Mouse (Mus musculus): ENCODE data around the gene Wfdc18. TPM values are rescaled to one million over a fixed set of nuclear protein-coding genes. Genes with fewer than 3 reads are reported as not detected.

Wfdc18 gene
- polyA plus RNA-seq, 1 experiment from 2014 or later = not detected

GRCm38 (mm10) chr11:83737109-83737558, 28.3 kb downstream of the Wfdc18 start:
- Histone ChIP-seq H3K4me1 (replicated peaks; ENCODE audit: control insufficient read depth, insufficient read depth, low read length) (no peaks in the 10 kb centered on the region), H3K9ac (ENCODE audit: low read depth, low read length) (no peak overlapping the region), H3K27ac (ENCODE audit: low read depth, low read length) (no peak overlapping the region), H3K9me3 (ENCODE audit: control insufficient read depth, low read length) (no peaks in the 10 kb centered on the region), H3K4me3 (ENCODE audit: low read depth, low read length) (no peak overlapping the region), H3K27me3 (replicated peaks; ENCODE audit: control insufficient read depth, insufficient read depth, low read length) (no peaks in the 10 kb centered on the region), H3K4me2 (no peak overlapping the region), H3K36me3 (ENCODE audit: control insufficient read depth, insufficient read depth, low read length) (no peaks in the 10 kb centered on the region)
- ATAC-seq (replicated peaks; ENCODE audit: low FRiP score) (no peak), DNase-seq (ENCODE audit: low spot score) (no peak)
- 54% methylated on average over 3 of the region's 3 CpGs for WGBS

- DNase-seq (ENCODE audit: low spot score) (peak; percentile 41), ATAC-seq (replicated peaks; ENCODE audit: low FRiP score) (no peak)
- Histone ChIP-seq H3K36me3 (ENCODE audit: control insufficient read depth, insufficient read depth, low read length) (no peaks in the 10 kb centered on the region), H3K9ac (ENCODE audit: low read depth, low read length) (no peak overlapping the region), H3K4me1 (replicated peaks; ENCODE audit: control insufficient read depth, insufficient read depth, low read length) (no peaks in the 10 kb centered on the region), H3K27me3 (replicated peaks; ENCODE audit: control insufficient read depth, insufficient read depth, low read length) (no peaks in the 10 kb centered on the region), H3K4me2 (no peak overlapping the region), H3K4me3 (ENCODE audit: low read depth, low read length) (no peak overlapping the region), H3K9me3 (ENCODE audit: control insufficient read depth, low read length) (no peaks in the 10 kb centered on the region), H3K27ac (ENCODE audit: low read depth, low read length) (no peak overlapping the region)
- 18% methylated on average over 5 of the region's 5 CpGs for WGBS
Measured at GRCm38 (mm10) chr11:83739241-83739640, 30.4 kb downstream of the Wfdc18 start.

GRCm38 (mm10) chr11:83740443-83740991, 31.7 kb downstream of the Wfdc18 start:
- no peak overlapping the region for H3K9ac ChIP-seq (ENCODE audit: low read depth, low read length)
- no peak overlapping the region for H3K27ac ChIP-seq (ENCODE audit: low read depth, low read length)
- no peak overlapping the region for H3K4me2 ChIP-seq
- no peak overlapping the region for H3K4me3 ChIP-seq (ENCODE audit: low read depth, low read length)
- H3K36me3 ChIP-seq (ENCODE audit: control insufficient read depth, insufficient read depth, low read length) = no peaks in the 10 kb centered on the region
- DNase-seq (ENCODE audit: low spot score) (no peak), ATAC-seq (replicated peaks; ENCODE audit: low FRiP score) (no peak)
- H3K9me3 ChIP-seq (ENCODE audit: control insufficient read depth, low read length) = no peaks in the 10 kb centered on the region
- WGBS = 68% methylated on average over 4 of the region's 4 CpGs
- no peaks in the 10 kb centered on the region for H3K4me1 ChIP-seq (replicated peaks; ENCODE audit: control insufficient read depth, insufficient read depth, low read length)
- H3K27me3 ChIP-seq (replicated peaks; ENCODE audit: control insufficient read depth, insufficient read depth, low read length) = no peaks in the 10 kb centered on the region; the same call in 1 of the 2 replicates

- no peaks in the 10 kb centered on the region for H3K36me3 ChIP-seq (ENCODE audit: control insufficient read depth, insufficient read depth, low read length)
- no peak overlapping the region for H3K4me2 ChIP-seq
- no peak overlapping the region for H3K27ac ChIP-seq (ENCODE audit: low read depth, low read length)
- WGBS = 54% methylated on average over 5 of the region's 5 CpGs
- ATAC-seq (replicated peaks; ENCODE audit: low FRiP score) (no peak), DNase-seq (ENCODE audit: low spot score) (no peak)
- H3K4me1 ChIP-seq (replicated peaks; ENCODE audit: control insufficient read depth, insufficient read depth, low read length) = no peaks in the 10 kb centered on the region
- no peak overlapping the region for H3K9ac ChIP-seq (ENCODE audit: low read depth, low read length)
- H3K9me3 ChIP-seq (ENCODE audit: control insufficient read depth, low read length) = no peaks in the 10 kb centered on the region
- H3K4me3 ChIP-seq (ENCODE audit: low read depth, low read length) = no peak overlapping the region
- H3K27me3 ChIP-seq (replicated peaks; ENCODE audit: control insufficient read depth, insufficient read depth, low read length) = peaks cover 4% of the 10 kb centered on the region
Measured at GRCm38 (mm10) chr11:83741841-83742240, 33.0 kb downstream of the Wfdc18 start.

- H3K4me1 ChIP-seq (replicated peaks; ENCODE audit: control insufficient read depth, insufficient read depth, low read length) = no peaks in the 10 kb centered on the region
- ATAC-seq (replicated peaks; ENCODE audit: low FRiP score) (no peak), DNase-seq (ENCODE audit: low spot score) (no peak)
- H3K9ac ChIP-seq (ENCODE audit: low read depth, low read length) = no peak overlapping the region
- H3K27ac ChIP-seq (ENCODE audit: low read depth, low read length) = no peak overlapping the region
- no peaks in the 10 kb centered on the region for H3K36me3 ChIP-seq (ENCODE audit: control insufficient read depth, insufficient read depth, low read length)
- H3K27me3 ChIP-seq (replicated peaks; ENCODE audit: control insufficient read depth, insufficient read depth, low read length) = peaks cover 4% of the 10 kb centered on the region
- WGBS = 70% methylated on average over 9 of the region's 9 CpGs
- H3K4me2 ChIP-seq = no peak overlapping the region
- no peaks in the 10 kb centered on the region for H3K9me3 ChIP-seq (ENCODE audit: control insufficient read depth, low read length)
- no peak overlapping the region for H3K4me3 ChIP-seq (ENCODE audit: low read depth, low read length)
Measured at GRCm38 (mm10) chr11:83742731-83743355, 34.0 kb downstream of the Wfdc18 start.

- Histone ChIP-seq H3K4me3 (ENCODE audit: low read depth, low read length) (no peak overlapping the region), H3K27me3 (replicated peaks; ENCODE audit: control insufficient read depth, insufficient read depth, low read length) (peaks cover 7% of the 10 kb centered on the region), H3K4me2 (no peak overlapping the region), H3K9me3 (ENCODE audit: control insufficient read depth, low read length) (no peaks in the 10 kb centered on the region), H3K27ac (ENCODE audit: low read depth, low read length) (no peak overlapping the region), H3K36me3 (ENCODE audit: control insufficient read depth, insufficient read depth, low read length) (no peaks in the 10 kb centered on the region), H3K4me1 (replicated peaks; ENCODE audit: control insufficient read depth, insufficient read depth, low read length) (no peaks in the 10 kb centered on the region), H3K9ac (ENCODE audit: low read depth, low read length) (no peak overlapping the region)
- ATAC-seq (replicated peaks; ENCODE audit: low FRiP score) (no peak), DNase-seq (ENCODE audit: low spot score) (no peak)
- WGBS = 66% methylated on average over 3 of the region's 3 CpGs
Measured at GRCm38 (mm10) chr11:83743525-83743924, 34.7 kb downstream of the Wfdc18 start.

- WGBS = 61% methylated on average over 4 of the region's 4 CpGs
- H3K36me3 ChIP-seq (ENCODE audit: control insufficient read depth, insufficient read depth, low read length) = no peaks in the 10 kb centered on the region
- H3K27me3 ChIP-seq (replicated peaks; ENCODE audit: control insufficient read depth, insufficient read depth, low read length) = peaks cover 7% of the 10 kb centered on the region
- no peak overlapping the region for H3K4me3 ChIP-seq (ENCODE audit: low read depth, low read length)
- no peak overlapping the region for H3K4me2 ChIP-seq
- no peak overlapping the region for H3K9ac ChIP-seq (ENCODE audit: low read depth, low read length)
- ATAC-seq (replicated peaks; ENCODE audit: low FRiP score) = no peak
- no peak overlapping the region for H3K27ac ChIP-seq (ENCODE audit: low read depth, low read length)
- H3K4me1 ChIP-seq (replicated peaks; ENCODE audit: control insufficient read depth, insufficient read depth, low read length) = no peaks in the 10 kb centered on the region
- DNase-seq (ENCODE audit: low spot score) = no peak
- no peaks in the 10 kb centered on the region for H3K9me3 ChIP-seq (ENCODE audit: control insufficient read depth, low read length)
Measured at GRCm38 (mm10) chr11:83746152-83746551, 37.3 kb downstream of the Wfdc18 start.

- Histone ChIP-seq H3K4me2 (no peak within 1 kb of the TSS), H3K9ac (ENCODE audit: low read depth, low read length) (no peak within 1 kb of the TSS), H3K27ac (ENCODE audit: low read depth, low read length) (no peak within 1 kb of the TSS), H3K4me1 (replicated peaks; ENCODE audit: control insufficient read depth, insufficient read depth, low read length) (no peaks in the 10 kb centered on the region), H3K9me3 (ENCODE audit: control insufficient read depth, low read length) (no peaks in the 10 kb centered on the region), H3K36me3 (ENCODE audit: control insufficient read depth, insufficient read depth, low read length) (no peaks in the 10 kb centered on the region), H3K4me3 (ENCODE audit: low read depth, low read length) (no peak within 1 kb of the TSS), H3K27me3 (replicated peaks; ENCODE audit: control insufficient read depth, insufficient read depth, low read length) (peaks cover 7% of the 10 kb centered on the region)
- ATAC-seq (replicated peaks; ENCODE audit: low FRiP score) = no peak
- DNase-seq (ENCODE audit: low spot score) = no peak
- WGBS = 63% methylated on average over 5 of the region's 5 CpGs
Measured at GRCm38 (mm10) chr11:83746681-83747080, 37.9 kb downstream of the Wfdc18 start, which contains the start of gene Wfdc21. Gene Wfdc21 (plus strand): TSS chr11:83746940.

All from liver, embryonic 11.5 days (tissue).